Mouse (Mus musculus) heart, adult 8-10 months (tissue): Measurements from ENCODE around the gene Katnbl1. TPM values are rescaled to one million over a fixed set of nuclear protein-coding genes. Genes with fewer than 3 reads are reported as not detected.

Source experiments
- DNase-seq: peaks from one replicate; pipeline ENCODE4 v3.0.0; 2022; ENCODE audit warnings: low spot score
- total RNA-seq, 4 experiments: library from RNA; stranded (reverse); gene quantifications; 2 replicates each; pipeline ENCODE4 v1.2.4; 2022

Gene Katnbl1
- 1 to 10 TPM; 3.6 to 4.4 (median 4.1) TPM for total RNA-seq

DNA sequence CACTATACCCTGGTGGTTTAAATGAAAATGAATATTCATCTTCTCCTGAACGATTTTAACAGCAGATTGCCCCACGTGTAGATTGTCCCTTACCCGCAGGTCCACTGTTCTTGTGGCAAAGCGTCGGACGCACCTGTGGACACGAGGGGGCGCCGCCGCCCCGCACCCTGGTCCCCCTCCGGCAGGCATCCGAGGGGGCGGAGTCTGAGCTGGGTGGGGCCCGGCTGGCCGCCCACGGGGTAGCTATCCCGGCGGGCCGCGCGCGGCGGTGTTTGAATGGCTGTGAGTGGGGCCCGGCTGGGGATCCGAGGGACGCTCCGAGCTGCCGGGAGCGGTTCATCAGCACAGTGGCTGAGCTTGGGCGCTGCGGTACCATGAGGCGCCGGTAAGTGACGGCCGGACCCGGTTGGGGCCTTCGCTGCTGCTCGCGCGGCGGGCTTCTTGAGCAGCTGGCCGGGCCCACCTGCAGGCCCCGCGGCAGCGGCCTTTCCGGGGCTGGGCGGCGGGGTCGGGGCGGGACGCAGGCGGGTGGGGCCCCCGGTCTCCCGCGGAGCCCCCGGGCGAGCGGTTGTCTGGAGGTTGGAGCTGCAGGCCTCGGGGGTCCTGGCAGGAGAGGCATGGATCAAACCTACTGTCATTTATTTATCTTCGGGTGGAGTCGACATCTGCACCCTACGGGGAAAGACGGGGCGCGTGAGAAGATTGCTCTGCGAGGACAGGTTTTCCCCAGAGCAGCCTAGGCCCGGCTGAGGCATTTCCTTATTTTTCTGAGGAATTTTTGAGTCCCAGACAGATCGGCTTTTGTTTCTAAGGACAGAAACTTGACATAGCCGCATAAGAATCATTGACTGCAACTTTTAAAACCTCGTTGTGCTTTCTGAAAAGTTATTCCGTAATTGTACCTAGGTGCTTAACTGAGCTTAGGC is at the start of gene Katnbl1:
Katnbl1 (plus strand) TSS at position 239 of the 926 bp plus-strand sequence.
- DNase-seq: peak; percentile 90

DNA sequence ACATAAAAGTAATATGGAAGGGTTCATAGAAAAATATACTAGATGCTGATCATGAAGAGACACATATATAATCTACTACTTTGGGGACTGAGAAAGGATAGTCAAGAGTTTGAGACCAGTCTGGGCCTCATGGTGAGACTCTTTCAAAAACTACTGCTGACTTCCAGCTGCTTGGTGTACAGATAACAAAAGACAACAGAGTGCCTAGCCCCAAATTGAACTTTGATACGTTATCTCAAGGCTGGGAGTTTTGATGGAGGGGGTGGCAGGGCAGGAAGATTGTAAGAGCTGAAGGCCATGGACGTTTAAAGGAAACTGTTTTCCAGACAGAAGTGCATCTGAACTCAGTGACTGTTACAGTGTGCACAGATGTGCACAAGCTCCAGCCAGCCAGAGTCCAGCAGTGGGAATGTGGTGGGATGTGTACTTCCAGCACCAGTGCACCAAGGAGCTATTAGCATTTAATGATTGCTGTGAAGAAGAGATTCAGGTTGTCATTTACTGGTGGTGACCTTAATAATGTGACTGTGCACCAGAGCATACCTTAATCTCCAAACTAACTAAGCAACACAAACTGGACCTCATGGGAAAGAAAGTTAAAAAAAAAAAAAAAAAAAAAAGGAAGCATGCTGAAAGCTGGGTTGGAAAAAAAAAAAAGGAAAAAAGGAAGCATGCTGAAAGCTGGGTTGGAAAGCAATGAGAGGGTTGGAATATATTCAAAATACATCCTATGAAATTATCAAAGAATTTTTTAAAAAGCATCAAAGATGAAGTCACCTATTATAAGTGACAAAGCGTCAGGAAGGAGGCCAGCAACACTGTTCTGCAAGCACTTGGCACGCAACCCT is 46.7 kb upstream of the Katnbl1 start:
- no peak for DNase-seq

DNA sequence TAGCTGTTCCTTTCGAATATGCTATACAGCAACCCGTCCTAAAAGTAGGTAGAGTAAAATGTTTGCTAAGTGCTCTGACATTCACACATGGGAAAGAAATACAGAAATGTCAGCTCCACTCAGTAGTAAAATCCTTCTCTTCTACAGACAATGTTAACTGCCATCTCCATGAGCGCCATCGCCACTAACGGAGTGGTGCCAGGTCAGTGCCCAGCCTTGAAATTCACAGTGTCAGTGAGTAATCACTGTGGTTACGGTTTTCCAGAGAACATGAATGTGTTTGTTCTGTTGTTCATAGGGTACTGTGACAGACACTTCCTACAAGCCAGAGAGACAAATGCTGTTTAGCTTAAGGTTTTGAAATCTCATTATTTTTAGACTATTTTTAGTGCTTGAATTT is 41.8 kb upstream of the Katnbl1 start:
- no peak for DNase-seq

DNA sequence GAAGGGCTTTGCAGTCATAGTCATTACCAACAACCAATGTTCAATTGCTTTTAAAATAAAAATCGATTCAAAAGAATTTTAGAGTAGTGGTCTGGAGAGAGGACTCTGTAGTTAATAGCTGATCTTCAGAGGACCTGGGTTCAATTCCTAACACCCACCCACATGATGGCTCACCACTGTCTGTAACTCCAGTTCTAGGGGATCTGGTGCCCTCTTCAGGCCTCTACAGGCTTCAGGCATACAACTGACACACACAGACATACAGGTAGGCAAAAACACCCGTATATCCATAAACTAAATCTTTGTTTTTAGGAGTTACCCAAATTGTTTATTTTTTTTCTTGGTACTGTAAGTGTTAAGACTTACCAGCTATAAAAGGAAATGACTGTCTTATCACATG is 39.3 kb upstream of the Katnbl1 start:
- peak; percentile 9 for DNase-seq

DNA sequence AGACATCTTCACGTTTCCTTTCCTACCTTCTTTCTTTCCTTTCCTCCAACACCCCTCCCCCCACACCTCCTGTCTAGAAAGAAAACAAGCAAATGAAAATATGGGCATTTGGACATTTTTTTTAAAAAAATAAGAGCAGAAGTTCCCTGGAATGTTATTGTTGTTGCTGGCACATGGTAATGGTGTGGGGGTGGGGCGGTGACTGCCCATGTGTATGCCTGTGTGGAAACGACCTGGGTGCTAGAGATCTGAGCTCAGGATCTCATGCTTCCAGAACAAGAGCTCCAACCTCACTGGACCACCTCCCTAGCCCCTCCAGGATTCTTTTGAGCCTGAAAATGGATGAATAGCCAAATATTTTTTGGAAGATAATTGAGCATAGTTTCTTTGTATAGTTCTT is 37.9 kb upstream of the Katnbl1 start:
- no peak for DNase-seq

DNA sequence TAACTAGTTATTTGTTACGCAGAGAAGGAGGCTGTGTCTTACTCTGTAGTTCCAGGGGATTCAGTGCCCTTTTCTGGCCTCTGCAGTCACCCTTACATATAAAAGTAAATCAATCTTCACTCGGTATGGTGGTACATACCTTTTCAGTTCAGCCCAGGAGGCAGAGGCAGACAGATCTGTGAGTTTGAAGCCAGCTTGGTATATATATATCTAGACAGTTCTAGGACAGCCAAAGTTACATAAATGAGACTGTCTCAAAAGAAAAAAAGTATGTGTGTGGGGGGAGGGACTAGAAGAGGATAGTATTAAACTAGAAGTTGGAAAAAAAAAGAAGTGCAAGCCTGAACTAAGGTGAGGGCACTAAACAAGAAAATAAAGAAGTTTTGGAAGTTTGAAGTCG is 30.8 kb upstream of the Katnbl1 start:
- DNase-seq: no peak

DNA sequence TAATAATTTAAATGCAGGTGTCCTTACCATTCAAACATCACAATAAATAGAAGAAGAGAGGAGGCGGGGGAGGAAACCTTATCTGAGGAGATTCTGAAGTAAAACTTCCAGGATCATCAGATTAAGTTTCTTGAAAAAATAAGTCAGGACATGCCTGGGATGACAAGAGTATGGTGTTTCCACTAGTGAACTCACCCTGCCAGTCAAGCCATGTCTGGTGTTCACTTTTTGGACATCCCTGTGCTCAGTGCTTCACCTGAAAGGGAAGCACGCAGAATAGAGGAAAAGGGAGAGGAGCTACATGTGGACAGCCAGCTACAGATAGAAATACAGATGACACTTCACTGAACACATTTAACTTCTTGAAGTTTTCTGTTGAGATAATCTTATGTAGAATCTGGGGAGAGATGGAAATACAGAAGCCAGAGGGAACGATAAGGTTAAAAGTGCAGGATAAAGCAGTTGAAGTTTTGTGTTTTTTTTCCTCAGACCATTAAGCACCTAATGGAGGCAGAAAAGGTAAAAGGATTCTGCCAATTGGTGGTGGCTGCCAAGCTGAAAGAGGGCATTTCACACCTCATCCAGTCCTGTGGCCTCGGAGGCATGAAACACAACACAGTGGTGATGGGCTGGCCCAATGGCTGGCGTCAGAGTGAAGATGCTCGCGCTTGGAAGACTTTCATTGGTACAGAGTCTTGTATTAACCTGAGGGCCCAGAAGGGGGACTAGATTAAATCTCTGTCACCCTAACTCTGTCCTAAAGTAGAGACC is 25.1 kb upstream of the Katnbl1 start:
- DNase-seq: no peak

DNA sequence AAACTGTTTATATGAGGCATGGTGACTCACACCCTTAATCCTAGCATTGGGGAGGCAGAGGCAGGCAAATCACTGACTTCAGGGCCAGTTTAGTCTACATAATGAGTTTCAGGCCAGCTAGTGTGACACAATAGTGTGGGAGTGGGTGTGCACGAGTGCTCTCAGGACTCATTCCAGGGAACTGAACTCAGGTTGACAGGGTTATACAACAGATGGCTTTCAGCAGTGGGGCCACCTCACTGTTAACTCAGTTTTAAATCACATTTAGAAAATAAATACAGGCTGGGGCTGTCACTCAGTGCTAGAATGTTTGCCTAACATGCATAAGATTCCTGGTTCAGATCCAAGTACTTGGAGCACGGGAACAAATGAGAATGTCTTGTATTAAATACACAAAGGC is 19.4 kb upstream of the Katnbl1 start:
- no peak for DNase-seq

DNA sequence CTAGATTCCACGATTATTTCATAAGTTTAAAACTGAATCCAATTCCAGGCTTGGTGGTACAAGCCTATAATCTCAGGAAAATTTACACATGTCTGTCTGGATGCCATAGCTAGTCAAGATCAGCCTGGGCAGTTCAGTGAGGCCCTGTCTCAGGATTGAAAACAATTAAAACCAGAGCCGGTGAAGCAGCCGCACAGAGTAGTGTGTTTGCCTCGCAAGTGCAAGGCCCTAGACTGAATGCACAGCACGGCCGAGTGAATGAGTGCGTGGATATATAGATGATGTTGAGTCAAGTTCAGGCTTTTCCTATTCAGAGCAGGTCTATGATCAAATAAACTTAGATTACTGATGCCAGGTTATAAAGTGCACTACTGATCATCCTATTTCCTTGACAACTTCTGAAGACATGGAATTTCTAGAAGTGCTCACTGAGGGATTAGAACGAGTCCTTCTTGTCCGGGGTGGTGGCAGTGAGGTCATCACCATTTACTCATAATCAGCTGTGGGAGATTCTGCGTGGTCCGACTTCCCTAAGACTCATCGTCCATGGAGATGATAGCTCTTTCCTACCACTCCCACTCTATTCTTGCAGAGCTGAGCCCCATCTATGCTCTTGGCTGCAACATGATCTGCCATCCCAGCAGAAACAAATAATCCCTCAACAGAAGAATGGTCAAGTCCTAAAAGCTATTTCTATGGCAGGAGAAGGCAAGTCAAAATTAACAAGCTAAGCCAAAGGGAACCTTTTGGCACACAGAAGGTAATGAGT is 18.8 kb upstream of the Katnbl1 start:
- no peak for DNase-seq

DNA sequence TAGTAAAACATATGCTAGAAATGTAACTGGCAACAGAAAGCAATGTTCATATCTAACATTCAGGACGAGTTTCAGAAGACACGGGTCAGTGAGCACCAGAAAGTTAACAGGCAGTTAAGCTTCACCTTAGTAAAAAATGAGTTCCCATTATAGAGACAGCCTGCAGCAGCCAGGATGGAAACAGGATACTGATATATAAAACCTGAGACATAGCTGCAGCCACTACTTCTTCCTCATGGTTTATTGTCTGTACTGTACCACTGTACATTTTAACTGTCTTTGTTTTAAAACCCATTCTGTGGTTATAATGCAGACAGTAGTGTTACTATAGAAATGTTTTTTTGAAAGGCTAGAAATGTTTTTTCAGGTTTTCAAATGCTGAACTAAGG is 18.2 kb upstream of the Katnbl1 start:
- DNase-seq: no peak

DNA sequence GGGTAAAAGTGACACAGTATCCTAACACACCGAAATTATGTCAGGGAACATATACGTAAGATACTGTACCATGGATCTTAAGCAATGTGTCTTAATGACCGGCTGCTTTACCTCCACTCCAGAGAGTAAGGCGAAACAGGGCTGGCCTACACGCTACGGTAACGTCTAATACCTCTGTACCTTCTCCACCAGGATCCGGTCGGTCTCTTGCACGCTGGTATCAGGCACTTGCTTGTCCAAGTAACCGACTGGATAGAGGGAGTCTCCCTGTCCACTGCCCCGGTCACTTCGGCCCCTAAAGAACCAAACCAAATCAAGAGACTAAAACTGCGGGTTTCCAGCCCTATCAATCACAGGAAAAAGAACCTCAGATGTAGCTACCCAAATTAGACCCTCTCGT is 11.8 kb upstream of the Katnbl1 start:
- DNase-seq: no peak

DNA sequence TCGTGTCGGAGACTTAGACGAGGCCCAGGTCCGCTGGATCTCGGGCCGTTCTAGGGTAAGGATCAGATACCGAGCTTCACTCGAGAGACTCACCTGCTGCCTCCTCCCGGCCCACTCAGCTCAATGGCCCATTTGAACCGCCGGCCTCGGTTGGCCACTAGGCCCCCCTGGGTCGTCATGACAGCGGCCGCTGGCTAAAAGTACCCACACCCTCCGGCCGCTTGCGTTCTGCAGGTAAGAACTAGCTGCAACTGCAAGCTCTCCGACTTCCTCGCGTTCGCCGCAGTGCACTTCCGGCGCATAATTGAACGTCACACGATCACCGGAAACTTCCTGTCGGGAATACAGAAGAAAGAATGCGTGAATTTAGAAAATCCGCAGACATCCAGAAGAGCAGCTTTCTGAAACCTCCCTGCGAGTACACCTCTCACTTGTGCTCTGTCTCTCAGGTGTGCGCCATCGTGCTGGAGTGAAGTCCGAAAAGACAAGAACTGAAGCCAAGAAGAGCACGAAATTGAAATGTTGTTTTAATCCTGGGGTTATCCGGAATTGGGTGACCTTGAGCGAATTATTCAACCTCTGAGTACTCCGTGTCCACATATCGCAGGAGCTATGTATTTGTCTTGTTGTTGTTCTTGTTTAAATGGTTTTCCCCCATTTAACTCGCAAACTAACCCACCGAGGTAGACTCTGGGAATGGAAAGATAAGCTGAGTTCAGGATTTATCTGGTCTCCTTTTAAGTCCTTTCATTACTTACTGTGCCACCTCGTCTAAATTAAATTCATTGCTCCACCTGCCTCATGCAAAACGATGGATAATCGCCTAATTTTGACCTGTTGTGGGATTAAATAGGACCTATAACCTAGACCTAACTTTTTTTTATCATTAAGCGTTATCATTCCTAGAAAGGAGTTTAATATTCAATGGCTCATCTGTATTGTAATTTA is 11.0 kb upstream of the Katnbl1 start, which contains the start of gene Emc4:
Emc4 (minus strand) TSS at position 302 of the 948 bp plus-strand sequence.
- peak; percentile 91 for DNase-seq

DNA sequence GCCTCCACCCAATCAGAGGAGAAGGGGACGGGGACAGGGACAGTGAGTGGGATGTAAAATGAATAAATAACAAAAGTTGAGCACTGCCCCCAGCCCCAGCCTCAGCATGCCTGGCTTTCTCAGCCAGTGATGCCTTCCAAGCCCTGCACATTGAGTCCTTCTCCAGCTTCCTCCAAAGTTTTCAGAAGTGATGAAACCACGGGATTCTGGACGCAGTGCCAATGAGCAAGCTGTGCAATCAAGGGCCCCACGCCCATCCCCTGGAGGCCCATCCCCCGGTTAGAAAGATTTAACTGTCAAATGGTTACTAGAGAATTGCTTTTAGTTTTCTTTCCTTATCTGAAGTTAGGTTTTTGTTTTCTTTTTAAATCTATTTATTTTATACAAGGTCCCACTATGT is 9.1 kb upstream of the Katnbl1 start:
- peak; percentile 55 for DNase-seq

DNA sequence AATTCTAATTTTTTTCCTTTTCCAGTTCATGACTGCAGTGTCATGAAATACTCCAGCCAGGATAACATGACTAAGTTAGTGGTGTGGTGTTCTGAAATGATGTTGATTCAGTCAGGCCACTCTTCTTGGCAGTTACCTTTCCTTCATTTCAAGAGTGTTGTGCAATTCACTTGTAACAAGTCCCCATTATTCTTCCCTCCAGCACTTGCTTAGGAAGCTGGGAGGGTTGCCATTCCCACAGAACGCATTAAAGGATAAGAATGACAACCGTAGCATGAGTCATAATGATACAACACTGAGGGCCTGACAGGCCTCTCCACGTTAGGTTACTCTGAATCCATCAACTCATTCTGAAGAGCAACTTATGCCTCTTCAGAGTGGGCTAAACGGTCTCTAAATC is 5.9 kb upstream of the Katnbl1 start:
- DNase-seq: peak; percentile 27

DNA sequence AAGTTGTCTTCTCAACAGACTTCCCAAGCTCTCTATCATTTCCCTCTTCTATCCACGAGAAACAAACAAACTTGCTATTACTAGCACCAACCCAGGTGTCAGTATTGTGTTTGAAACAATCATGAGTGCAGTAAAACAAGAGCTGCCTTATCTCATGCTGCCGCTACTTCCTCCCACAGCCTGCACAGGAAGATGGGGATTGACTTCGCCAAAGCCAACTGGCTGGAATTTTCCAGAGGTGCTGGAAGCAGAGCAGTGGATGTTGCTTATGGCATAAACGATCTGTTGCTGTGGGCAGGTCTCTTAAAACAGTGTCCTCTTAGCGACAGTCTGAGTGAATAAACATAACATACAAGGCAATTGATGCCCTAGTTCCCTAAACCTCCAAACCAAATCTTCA is 4.4 kb upstream of the Katnbl1 start:
- DNase-seq: peak; percentile 55

DNA sequence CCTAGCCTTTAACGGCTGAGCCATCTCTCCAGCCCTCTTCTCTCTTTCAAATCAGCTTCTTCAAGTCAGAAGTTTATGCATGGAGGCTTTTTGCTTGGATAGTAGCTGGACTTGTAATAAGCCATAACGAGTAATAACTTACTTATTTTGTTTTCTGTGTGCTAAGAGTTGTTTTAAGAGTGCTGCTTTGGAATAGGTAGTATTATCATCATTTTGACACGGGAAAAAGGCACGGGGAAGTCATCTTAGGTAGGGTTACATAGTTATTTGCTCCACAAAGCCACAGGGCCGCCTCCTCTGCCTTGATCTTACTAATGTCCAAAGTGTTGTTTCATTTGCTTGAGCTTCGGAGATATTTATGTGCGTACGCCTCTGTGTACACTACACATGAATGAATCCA is 1.1 kb downstream of the Katnbl1 start:
- DNase-seq: no peak

DNA sequence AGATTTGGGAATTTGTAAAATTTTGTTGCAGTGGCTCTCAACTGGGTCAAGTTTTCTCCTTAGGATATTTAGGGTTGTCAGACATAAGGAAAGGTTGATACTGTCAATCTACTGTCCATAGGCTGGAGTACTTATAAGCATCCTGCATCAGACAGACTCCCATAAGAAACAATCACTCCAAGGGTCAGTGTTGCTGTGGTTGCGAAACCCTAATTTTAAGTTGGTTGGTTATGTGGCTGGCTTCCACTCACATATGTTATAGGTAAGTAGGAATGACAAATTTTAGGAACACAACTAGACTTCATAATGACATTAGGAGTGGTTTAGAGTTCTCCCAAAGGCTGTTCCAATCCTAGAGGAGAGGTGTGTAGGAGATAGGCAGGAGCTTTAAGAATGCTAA is 2.2 kb downstream of the Katnbl1 start:
- no peak for DNase-seq

DNA sequence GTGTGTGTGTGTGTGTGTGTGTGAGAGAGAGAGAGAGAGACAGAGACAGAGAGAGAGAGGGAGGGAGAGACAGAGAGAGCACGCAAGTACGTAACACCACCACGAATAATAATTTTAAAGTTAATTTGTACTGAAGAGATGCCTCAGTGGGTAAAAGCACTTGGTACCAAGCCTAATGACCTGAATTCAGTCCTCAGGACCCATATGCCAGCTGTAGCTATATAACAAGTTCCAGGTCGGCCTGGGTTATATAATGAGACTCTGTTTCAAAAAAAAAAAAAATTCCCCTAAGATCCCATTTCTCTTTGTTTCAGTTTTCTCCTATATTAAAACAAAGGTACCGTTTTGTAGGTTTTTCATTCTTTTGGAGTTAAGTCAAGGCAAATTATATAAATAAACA is 11.8 kb downstream of the Katnbl1 start:
- no peak for DNase-seq

DNA sequence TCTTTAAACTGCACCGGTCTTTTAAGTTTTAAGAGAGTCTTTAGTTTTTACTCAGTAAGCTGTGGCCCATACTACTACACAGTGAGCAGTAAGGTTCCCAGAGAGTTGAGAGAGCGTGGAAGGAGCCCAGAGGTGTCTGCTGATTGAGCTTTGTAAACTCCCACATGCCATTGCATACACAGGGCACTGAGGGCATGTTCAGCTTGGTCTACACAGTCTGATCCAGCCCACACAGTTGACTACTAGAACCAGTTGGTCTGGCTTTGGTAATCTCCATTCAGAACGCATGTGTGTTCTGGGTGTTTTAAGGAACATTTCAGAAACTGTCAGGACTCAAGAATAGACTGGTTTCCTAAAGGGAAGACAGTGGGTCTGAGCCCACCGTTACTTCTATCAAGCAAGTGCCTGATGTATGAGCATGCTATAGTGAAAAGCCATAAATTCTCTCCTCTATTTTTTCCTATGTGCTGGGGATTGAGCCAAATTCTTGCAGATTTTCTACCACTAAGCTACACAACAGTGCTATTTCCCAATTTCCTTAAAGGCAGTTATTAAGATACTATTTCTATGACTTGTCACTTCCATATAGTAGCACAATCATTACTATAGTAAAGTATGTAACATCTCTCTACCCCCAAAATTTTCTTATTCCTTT is 12.5 kb downstream of the Katnbl1 start:
- no peak for DNase-seq
